Mouse (Mus musculus): Measurements from ENCODE around the gene Gipc2.

Gipc2 gene

DNA sequence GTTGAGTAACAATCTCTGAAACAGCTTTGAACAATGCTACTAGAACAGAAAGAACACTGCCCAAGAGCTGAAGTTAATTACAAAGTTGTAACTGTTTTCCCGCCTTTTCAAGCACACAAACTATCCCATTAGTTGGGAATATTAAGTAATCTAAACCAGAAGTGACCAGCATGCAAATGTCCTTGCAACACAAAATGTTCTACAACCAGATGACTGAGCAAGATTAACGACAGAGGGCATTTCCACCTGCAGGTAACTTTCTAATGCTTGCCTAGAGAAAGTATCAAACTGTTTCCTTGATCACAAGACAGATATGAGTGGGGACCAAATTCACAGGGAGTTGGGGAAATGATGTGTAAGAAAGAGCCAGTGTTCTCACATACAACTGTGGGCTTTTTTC lies 101.9 kb downstream of the Gipc2 start:
- DNase-seq = no peak

DNA sequence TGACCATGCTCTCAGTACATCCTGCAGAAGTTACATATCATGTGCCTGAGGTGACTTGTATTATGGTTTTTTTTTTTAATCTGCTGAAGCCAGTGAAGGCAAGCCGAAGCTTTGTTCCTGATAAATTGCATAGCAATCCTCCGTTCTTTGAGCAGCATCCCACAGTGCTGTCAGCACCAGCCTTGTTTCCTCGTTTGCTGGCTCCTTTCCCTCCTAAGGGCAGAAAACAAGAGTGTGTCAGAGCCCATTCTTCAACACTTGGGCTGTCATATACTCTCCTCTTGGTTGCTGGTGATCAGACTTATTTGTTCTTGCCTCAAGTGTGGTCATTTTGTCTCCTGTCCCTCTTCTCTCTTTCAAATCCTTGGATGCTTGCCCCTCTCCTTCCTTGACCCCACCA lies 103.2 kb downstream of the Gipc2 start:
- DNase-seq = no peak

DNA sequence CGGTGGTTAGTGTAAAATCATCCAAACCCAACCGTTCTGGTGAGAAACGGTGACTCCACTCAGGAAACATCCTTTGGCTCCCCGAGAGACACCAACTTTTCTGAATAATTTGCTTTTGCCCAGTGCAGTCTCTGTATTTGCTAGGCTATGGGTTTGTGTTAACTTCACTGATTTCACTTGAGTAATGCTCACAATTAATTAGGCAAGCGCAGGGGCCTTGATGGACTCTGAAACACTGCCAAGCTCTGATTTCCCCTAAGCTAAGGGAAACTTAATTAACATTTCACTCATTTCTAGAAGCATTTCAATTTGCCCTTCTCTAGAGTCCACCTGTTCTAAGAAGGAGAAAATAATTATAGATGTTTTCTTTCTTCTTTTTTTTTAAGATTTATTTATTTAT lies 104.9 kb downstream of the Gipc2 start:
- no peak for DNase-seq

DNA sequence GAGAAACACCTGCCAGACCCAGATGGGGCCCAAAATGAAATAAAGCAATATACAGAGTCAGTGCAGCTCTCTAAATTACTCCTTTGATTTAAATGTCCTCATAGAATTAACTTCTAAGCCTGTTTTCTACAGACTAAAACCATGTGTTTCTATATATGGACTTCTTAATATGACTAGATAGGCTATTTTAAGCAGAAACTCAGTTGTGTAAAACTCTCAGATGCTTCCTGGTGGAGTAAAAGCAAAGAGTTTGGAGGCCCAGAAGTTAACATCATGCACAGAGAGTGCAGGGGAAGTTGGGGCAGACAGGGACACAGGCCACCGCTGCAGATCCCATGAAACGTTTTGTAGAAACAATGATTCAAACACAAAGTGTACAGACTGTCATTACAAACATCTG lies 107.8 kb downstream of the Gipc2 start:
- DNase-seq = no peak

DNA sequence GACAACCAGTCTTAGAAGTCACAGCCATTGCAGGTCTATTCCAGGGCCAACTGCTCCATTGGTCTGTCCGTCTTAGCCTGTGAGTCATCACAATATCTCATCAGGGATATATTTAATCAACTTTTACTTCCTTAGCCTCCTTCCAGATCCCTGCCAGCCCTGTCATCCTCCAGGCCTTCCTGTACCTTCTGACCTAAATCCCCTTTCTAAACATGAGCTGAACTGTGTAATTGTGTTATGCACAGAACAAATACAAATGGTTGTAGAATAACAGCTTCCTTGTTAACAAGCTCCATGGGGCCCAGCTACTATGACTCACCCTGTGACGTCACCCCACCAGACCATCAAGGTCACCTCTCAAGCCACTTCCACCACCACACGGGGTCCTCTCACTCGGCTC lies 111.8 kb downstream of the Gipc2 start:
- DNase-seq = no peak

DNA sequence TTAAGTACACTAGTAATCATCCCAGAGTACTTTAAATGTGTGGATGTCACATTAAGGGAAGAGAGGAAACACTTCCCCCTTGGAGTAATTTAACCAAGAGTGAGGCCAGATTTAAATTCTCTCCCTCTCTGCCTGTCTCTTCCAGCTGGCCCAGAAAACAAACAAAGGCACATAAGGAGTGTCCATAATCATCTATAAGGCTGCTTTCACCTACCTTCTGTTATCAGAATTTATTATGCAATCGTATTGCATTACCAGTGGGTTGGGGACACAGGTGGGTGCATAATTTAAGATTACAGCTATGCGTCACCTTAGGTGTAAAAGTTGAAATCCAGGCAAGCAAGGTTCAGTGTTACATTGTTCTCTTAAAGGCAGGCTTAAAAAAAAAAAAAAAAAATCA lies 114.1 kb downstream of the Gipc2 start:
- no peak for DNase-seq

DNA sequence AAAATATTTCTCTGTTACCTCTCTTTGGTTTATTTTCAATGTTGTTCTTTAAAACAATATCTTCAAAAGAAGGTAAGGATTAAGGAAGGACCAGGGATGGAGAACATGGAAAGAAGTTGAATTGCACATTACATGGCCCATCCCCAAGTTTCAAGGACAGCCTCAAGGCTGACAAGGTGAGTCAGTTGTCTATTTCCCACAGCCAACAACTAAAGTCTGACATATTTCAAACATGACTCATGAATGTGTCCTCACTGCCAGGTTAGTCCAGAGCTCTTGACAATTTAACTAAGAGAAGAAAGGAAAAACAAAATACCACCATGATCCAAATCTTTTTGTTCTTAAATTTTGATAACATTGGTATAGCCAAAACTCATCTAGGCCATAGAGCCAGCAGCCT lies 118.1 kb downstream of the Gipc2 start:
- DNase-seq = no peak

DNA sequence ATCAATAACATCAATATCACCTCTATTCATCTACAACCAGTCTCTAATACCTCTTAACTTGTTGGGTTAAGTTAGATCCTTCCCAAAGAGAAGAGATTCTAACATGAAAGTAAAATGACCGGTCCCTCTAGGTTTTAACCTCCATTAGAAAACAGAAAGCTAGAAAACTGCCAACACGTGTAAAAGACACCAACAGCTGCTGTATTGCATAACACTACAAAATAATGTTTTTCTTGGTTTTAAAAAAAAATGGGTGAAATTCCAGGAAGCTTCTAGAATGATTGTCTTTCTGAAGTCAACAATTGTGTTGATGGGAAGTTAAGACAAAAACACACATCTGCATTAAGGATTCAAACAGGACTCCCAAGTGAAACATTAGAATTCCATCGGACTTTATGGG lies 119.1 kb downstream of the Gipc2 start:
- DNase-seq = no peak
